Mouse (Mus musculus) liver, embryonic 12.5 days (tissue): ENCODE data around the gene Ap3s2. TPM values are rescaled to one million over a fixed set of nuclear protein-coding genes. Genes with fewer than 3 reads are reported as not detected.

Experiments
- ATAC-seq: fragments of 200-750 bp; cut with Nextera tagmentation; 2 replicates; pipeline ENCODE4 v1.8.0; 2017; ENCODE audit warnings: moderate number of reproducible peaks, mild to moderate bottlenecking, moderate library complexity
- H3K27ac ChIP-seq: fragments of 300-500 bp; sonication (generic); 2 replicates; pipeline ENCODE4 v1.5.1; 2016; ENCODE audit warnings: mild to moderate bottlenecking
- H3K27me3 ChIP-seq: fragments of 300-500 bp; sonication (generic); replicated peaks from 2 replicates; pipeline ENCODE4 v1.6.1; 2016; ENCODE audit warnings: mild to moderate bottlenecking, moderate library complexity
- H3K36me3 ChIP-seq: fragments of 300-500 bp; sonication (generic); 2 replicates; pipeline ENCODE4 v1.6.1; 2016; ENCODE audit warnings: mild to moderate bottlenecking, moderate library complexity
- H3K4me1 ChIP-seq: fragments of 300-500 bp; sonication (generic); 2 replicates; pipeline ENCODE4 v1.6.1; 2016
- H3K4me2 ChIP-seq: fragments of 300-500 bp; sonication (generic); 2 replicates; pipeline ENCODE4 v1.6.1; 2016; ENCODE audit warnings: mild to moderate bottlenecking, moderate library complexity
- H3K4me3 ChIP-seq: fragments of 300-500 bp; sonication (generic); 2 replicates; pipeline ENCODE4 v1.5.1; 2016; ENCODE audit warnings: mild to moderate bottlenecking, moderate library complexity
- H3K9ac ChIP-seq: fragments of 300-500 bp; sonication (generic); 2 replicates; pipeline ENCODE4 v1.6.1; 2016; ENCODE audit warnings: mild to moderate bottlenecking, moderate library complexity
- H3K9me3 ChIP-seq: fragments of 300-500 bp; sonication (generic); replicated peaks from 2 replicates; pipeline ENCODE4 v1.6.1; 2016; ENCODE audit warnings: mild to moderate bottlenecking, moderate library complexity
- WGBS: fragments of 180-500 bp; shearing (Covaris S2); methylation state at CpG from one replicate; pipeline ENCODE4 v1.1.7; 2016; ENCODE audit not compliant: insufficient replicate concordance; 5-methylcytosine and 5-hydroxymethylcytosine counted together
- microRNA-seq: library from miRNA; unstranded; fragments of <30 nt; microRNA quantifications from one replicate; pipeline ENCODE4, GENCODE M21; 2017
- polyA plus RNA-seq: library from polyadenylated mRNA; unstranded; fragments of >200 nt; fragmentation: Nextera tagmentation; extraction: Ambion mirVana; gene quantifications from 2 replicates; pipeline ENCODE4 v1.2.1, GENCODE M21; 2016

Gene Ap3s2
- polyA plus RNA-seq, 1 experiment from 2014 or later: 16.6 TPM

DNA sequence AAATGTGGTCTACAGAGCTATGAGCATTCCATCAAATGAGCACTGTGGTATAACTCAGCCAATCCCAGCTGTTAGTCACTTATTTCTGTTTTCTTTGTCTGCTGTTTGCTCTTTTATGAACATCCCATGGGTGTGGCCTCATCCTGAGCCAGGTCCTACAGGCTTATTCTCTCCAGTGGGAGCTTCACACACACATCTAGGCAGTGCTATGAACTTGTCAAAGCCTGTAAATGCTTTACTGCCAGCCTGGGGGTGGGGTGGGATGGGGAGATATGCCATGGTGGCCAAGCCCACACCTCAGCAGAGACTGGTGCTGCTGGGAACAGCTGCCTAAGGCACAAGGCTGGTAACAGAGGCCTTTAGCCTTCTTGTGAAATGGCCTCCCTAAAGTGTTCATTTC lies 87.5 kb downstream of the Ap3s2 start:
- H3K27ac ChIP-seq: no peak overlapping the region
- H3K9ac ChIP-seq: no peak overlapping the region
- no peaks in the 10 kb centered on the region for H3K9me3 ChIP-seq
- no peaks in the 10 kb centered on the region for H3K4me1 ChIP-seq
- no peak overlapping the region for H3K4me3 ChIP-seq
- H3K4me2 ChIP-seq: no peak overlapping the region
- no peak for ATAC-seq
- no peaks in the 10 kb centered on the region for H3K36me3 ChIP-seq
- no peaks in the 10 kb centered on the region for H3K27me3 ChIP-seq

DNA sequence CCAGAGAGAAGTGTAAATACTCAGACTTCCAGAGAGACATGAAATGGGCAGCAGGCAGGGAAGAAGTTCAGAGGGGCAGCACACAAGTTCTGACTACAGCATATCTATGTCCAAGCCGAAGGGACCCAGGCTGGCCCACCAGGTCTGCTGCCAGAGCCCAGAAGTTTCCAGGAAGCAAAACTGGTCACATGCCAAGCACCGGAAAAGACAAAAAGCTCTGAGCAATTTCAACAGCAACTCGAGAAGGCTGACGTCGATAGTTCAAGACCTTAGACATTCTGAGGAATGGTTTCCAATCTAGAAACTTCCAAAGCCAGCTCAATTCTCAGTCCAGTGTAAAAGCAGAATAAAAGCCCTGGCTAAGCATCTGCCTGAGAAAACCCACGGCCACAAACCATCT lies 88.9 kb downstream of the Ap3s2 start:
- H3K36me3 ChIP-seq: peaks cover under 1% of the 10 kb centered on the region; the same call in 1 of the 2 replicates
- H3K4me2 ChIP-seq: no peak overlapping the region
- H3K27me3 ChIP-seq: no peaks in the 10 kb centered on the region
- no peak overlapping the region for H3K9ac ChIP-seq
- no peak overlapping the region for H3K27ac ChIP-seq
- ATAC-seq: no peak
- H3K9me3 ChIP-seq: no peaks in the 10 kb centered on the region
- 57% methylated on average over 6 of the region's 6 CpGs for WGBS
- no peak overlapping the region for H3K4me3 ChIP-seq
- H3K4me1 ChIP-seq: no peaks in the 10 kb centered on the region

- no peaks in the 10 kb centered on the region for H3K4me1 ChIP-seq
- H3K9ac ChIP-seq: no peak overlapping the region
- no peak overlapping the region for H3K4me3 ChIP-seq
- no peak for ATAC-seq
- peaks cover 5% of the 10 kb centered on the region; the same call in 1 of the 2 replicates for H3K36me3 ChIP-seq
- H3K27me3 ChIP-seq: no peaks in the 10 kb centered on the region
- 57% methylated on average over 6 of the region's 6 CpGs for WGBS
- H3K27ac ChIP-seq: no peak overlapping the region
- H3K4me2 ChIP-seq: no peak overlapping the region
- H3K9me3 ChIP-seq: no peaks in the 10 kb centered on the region
Measured at GRCm38 (mm10) chr7:79831145-79831544, 89.3 kb downstream of the Ap3s2 start.

GRCm38 (mm10) chr7:79828341-79828740 lies 92.1 kb downstream of the Ap3s2 start:
- H3K9me3 ChIP-seq: no peaks in the 10 kb centered on the region
- H3K9ac ChIP-seq: no peak overlapping the region
- H3K4me1 ChIP-seq: no peaks in the 10 kb centered on the region
- no peak overlapping the region for H3K27ac ChIP-seq
- 63% methylated on average over 3 of the region's 3 CpGs for WGBS
- peaks cover 24% of the 10 kb centered on the region for H3K36me3 ChIP-seq
- no peaks in the 10 kb centered on the region for H3K27me3 ChIP-seq
- H3K4me3 ChIP-seq: no peak overlapping the region
- no peak for ATAC-seq
- no peak overlapping the region for H3K4me2 ChIP-seq

Small RNA genes lying within 50 kb of the gene (microRNA-seq; reads per million reads assigned to microRNA genes)
- gene Gm24541: not detected

Other genes with a start within 250 kb of the Ap3s2 start
- 1.4 and 1.7 TPM in 2 replicates for gene Kif7, start 204.9 kb downstream of the Ap3s2 start, polyA plus RNA-seq
- gene Plin1, start 187.7 kb downstream of the Ap3s2 start, polyA plus RNA-seq: not detected in 2 replicates
- 1.3 TPM in 2 replicates for gene Pex11a, start 177.5 kb downstream of the Ap3s2 start, polyA plus RNA-seq
- 0.07 and 0.11 TPM in 2 replicates for gene Wdr93, start 177.5 kb downstream of the Ap3s2 start, polyA plus RNA-seq
- 0.10 TPM in 1 of 2 replicates, not detected in the other for gene Mesp1, start 126.9 kb downstream of the Ap3s2 start, polyA plus RNA-seq
- 0.06 TPM in 2 replicates for gene Mesp2, start 109.9 kb downstream of the Ap3s2 start, polyA plus RNA-seq
- gene Anpep, start 59.6 kb downstream of the Ap3s2 start, polyA plus RNA-seq: 12.8 and 13.8 TPM in 2 replicates
- 5.1 and 5.4 TPM in 2 replicates for gene Arpin, start 14.7 kb upstream of the Ap3s2 start, polyA plus RNA-seq
- gene Zfp710, start 104.2 kb upstream of the Ap3s2 start, polyA plus RNA-seq: 7.2 and 8.9 TPM in 2 replicates
- gene Idh2, start 194.7 kb upstream of the Ap3s2 start, polyA plus RNA-seq: 158 and 160 TPM in 2 replicates